Mouse (Mus musculus) liver, embryonic 16.5 days (tissue): ENCODE results near the gene Zfp451. TPM values are rescaled to one million over a fixed set of nuclear protein-coding genes. Genes with fewer than 3 reads are reported as not detected.
A peak's percentile ranks its signal among the peaks of the same experiment; 100 is the strongest.

Experiments used
- ATAC-seq: fragments of 200-750 bp; cut with Nextera tagmentation; 2 replicates; pipeline ENCODE4 v1.8.0; 2017; ENCODE audit warnings: low read depth, mild to moderate bottlenecking, moderate number of reproducible peaks, moderate library complexity
- H3K27ac ChIP-seq: fragments of 300-500 bp; sonication (generic); 2 replicates; pipeline ENCODE4 v1.5.1; 2014; ENCODE audit warnings: mild to moderate bottlenecking, low read length
- H3K27me3 ChIP-seq: fragments of 300-500 bp; sonication (generic); 2 replicates; pipeline ENCODE4 v1.6.1; 2014; ENCODE audit warnings: low read depth, low read length, mixed read lengths; ENCODE audit not compliant: control insufficient read depth, insufficient read depth
- H3K36me3 ChIP-seq: fragments of 300-500 bp; sonication (generic); 2 replicates; pipeline ENCODE4 v1.6.1; 2014; ENCODE audit warnings: mild to moderate bottlenecking; ENCODE audit not compliant: control insufficient read depth, insufficient read depth
- H3K4me1 ChIP-seq: fragments of 300-500 bp; sonication (generic); 2 replicates; pipeline ENCODE4 v1.6.1; 2014; ENCODE audit warnings: low read depth, low read length, mixed read lengths; ENCODE audit not compliant: control insufficient read depth
- H3K4me2 ChIP-seq: fragments of 300-500 bp; sonication (generic); 2 replicates; pipeline ENCODE4 v1.6.1; 2014; ENCODE audit warnings: low read depth, low read length, mixed read lengths
- H3K4me3 ChIP-seq: fragments of 300-500 bp; sonication (generic); 2 replicates; pipeline ENCODE4 v1.5.1; 2014; ENCODE audit warnings: low read depth, mild to moderate bottlenecking, low read length
- H3K9ac ChIP-seq: fragments of 300-500 bp; sonication (generic); 2 replicates; pipeline ENCODE4 v1.6.1; 2014; ENCODE audit warnings: low read depth, low read length
- H3K9me3 ChIP-seq: fragments of 300-500 bp; sonication (generic); replicated peaks from 2 replicates; pipeline ENCODE4 v1.6.1; 2016; ENCODE audit warnings: low read length; ENCODE audit not compliant: control insufficient read depth
- WGBS: fragments of 180-500 bp; shearing (Covaris S2); extraction: QIAGEN DNeasy Blood & Tissue Kit; methylation state at CpG from one replicate; pipeline ENCODE4 v1.1.7; 2014; ENCODE audit not compliant: insufficient replicate concordance; 5-methylcytosine and 5-hydroxymethylcytosine counted together
- polyA plus RNA-seq: library from polyadenylated mRNA; unstranded; fragments of >200 nt; fragmentation: Nextera tagmentation; extraction: Ambion mirVana; gene quantifications from 2 replicates; pipeline ENCODE4 v1.2.1, GENCODE M21; 2015

The Zfp451 gene
- polyA plus RNA-seq, 1 experiment from 2014 or later: 5.4 TPM

DNA sequence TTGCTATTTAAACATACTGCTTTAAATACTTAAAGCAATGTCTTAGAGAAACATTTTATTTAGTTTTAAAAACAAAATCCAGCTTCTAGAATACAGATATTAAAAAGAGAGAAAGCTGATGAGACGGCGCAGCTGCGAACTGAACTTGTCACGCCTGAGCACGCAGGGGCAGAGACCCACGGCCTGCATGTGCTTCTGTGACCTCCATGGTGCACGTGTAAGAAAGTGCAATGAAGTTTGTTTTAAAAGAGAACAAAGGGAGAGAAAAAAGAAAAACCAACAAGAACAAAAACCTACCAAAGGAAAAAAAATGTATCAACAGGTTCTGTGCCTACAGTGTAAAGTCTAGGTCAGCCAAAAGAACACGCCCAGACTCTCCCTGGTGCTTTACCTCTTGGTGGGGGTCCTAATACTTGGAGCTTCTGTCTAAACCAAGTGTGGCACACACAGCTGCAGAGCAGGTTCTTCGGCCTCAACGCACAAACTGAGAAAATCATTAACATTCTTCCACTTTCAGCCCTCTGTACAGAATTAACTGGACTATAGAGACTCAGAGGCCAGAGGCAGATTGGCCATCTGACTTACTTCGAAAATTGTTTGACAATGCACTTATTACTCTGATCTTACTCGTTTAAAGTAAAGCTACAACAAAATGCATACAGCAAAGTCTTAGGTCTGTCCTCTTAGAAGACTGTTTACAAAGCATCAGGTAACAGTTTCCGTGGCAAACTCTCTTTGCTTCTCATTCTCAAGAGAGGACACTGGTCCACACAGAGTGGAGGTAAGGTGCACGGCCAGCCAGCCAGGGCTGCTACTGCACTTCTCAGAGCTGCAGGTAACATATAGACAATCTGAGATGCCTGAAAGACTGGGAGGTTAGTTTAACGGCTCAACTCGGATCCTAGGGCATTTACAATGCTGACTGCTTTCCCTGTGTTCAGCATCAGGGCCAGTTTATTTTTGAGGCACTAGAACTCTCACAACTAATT, 47.6 kb downstream of the Zfp451 start:
- no peaks in the 10 kb centered on the region; the same call in 1 of the 2 replicates for H3K4me1 ChIP-seq
- no peak for ATAC-seq
- H3K4me3 ChIP-seq: no peak overlapping the region
- peaks cover 11% of the 10 kb centered on the region for H3K36me3 ChIP-seq
- no peak overlapping the region for H3K9ac ChIP-seq
- H3K9me3 ChIP-seq: no peaks in the 10 kb centered on the region
- no peak overlapping the region for H3K27ac ChIP-seq
- no peaks in the 10 kb centered on the region for H3K27me3 ChIP-seq
- no peak overlapping the region for H3K4me2 ChIP-seq
- WGBS: 81% methylated on average over 16 of the region's 16 CpGs

- no peaks in the 10 kb centered on the region for H3K27me3 ChIP-seq
- no peak overlapping the region for H3K9ac ChIP-seq
- 86% methylated on average over 11 of the region's 11 CpGs for WGBS
- ATAC-seq: no peak
- peaks cover 7% of the 10 kb centered on the region for H3K36me3 ChIP-seq
- no peaks in the 10 kb centered on the region for H3K9me3 ChIP-seq
- H3K4me2 ChIP-seq: no peak overlapping the region
- no peak overlapping the region for H3K27ac ChIP-seq
- no peak overlapping the region for H3K4me3 ChIP-seq
- no peaks in the 10 kb centered on the region; the same call in 1 of the 2 replicates for H3K4me1 ChIP-seq
Measured at GRCm38 (mm10) chr1:33765468-33766080, 48.8 kb downstream of the Zfp451 start.

- 66% methylated on average over 2 of the region's 2 CpGs for WGBS
- H3K4me2 ChIP-seq: no peak overlapping the region
Measured at GRCm38 (mm10) chr1:33763826-33764225, 50.6 kb downstream of the Zfp451 start.

GRCm38 (mm10) chr1:33758488-33758887, 55.9 kb downstream of the Zfp451 start:
- H3K9me3 ChIP-seq: no peaks in the 10 kb centered on the region
- WGBS: 33% methylated on average over 4 of the region's 4 CpGs
- H3K9ac ChIP-seq: no peak overlapping the region
- H3K27me3 ChIP-seq: no peaks in the 10 kb centered on the region
- peak overlapping the region; percentile 96 for H3K4me2 ChIP-seq
- peaks cover 39% of the 10 kb centered on the region for H3K4me1 ChIP-seq
- peak overlapping the region; percentile 85 for H3K27ac ChIP-seq
- no peak overlapping the region; the same call in 1 of the 2 replicates for H3K4me3 ChIP-seq
- no peak for ATAC-seq
- no peaks in the 10 kb centered on the region for H3K36me3 ChIP-seq

More at GRCm38 (mm10) chr1:33763826-33764225, 50.6 kb downstream of the Zfp451 start:
- ATAC-seq: no peak
- H3K27ac ChIP-seq: no peak overlapping the region
- no peak overlapping the region for H3K9ac ChIP-seq
- peaks cover under 1% of the 10 kb centered on the region for H3K4me1 ChIP-seq
- H3K9me3 ChIP-seq: no peaks in the 10 kb centered on the region
- no peaks in the 10 kb centered on the region for H3K36me3 ChIP-seq
- no peaks in the 10 kb centered on the region for H3K27me3 ChIP-seq
- H3K4me3 ChIP-seq: no peak overlapping the region

DNA sequence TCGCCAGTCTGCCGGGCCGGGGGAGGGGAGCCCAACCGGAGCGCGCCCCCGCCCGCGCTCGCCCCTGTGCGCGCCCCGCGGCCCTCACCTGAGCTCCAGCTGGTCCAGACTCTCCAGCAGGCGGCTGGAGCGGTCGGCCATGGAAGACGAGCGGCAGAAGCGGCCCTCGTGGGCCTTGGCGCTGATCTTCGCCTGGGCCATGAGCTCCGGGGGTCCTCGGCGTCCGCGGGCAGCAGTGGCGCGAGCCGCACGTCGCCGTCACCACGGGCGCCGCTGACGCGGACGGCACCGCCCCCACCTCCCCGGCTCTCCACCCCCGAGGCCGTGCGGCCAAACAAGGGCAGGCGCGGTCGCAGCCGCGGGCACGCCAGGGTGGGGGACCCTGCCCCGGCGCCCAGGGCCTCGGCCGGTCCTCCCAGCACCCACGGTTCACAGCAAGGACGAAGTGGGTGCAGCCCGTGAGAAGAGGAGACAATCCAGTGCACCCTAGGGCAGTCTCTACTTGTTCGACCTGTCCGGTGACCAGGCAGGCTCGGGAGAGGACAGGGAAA, 56.8 kb downstream of the Zfp451 start, which contains the start of gene Bag2:
Bag2 (minus strand) TSS at position 305 of the 551 bp plus-strand sequence.
- H3K4me1 ChIP-seq: peaks cover 39% of the 10 kb centered on the region
- no peaks in the 10 kb centered on the region for H3K27me3 ChIP-seq
- H3K9ac ChIP-seq: peak within 1 kb of the TSS; percentile 95
- peak within 1 kb of the TSS; percentile 96 for H3K4me2 ChIP-seq
- H3K9me3 ChIP-seq: no peaks in the 10 kb centered on the region
- H3K4me3 ChIP-seq: peak within 1 kb of the TSS; percentile 93
- ATAC-seq: peak; percentile 75
- 1% methylated on average over 56 of the region's 61 CpGs for WGBS
- peak within 1 kb of the TSS; percentile 85 for H3K27ac ChIP-seq
- H3K36me3 ChIP-seq: no peaks in the 10 kb centered on the region

GRCm38 (mm10) chr1:33757033-33757413, 57.4 kb downstream of the Zfp451 start:
- peak overlapping the region; percentile 85 for H3K27ac ChIP-seq
- H3K4me1 ChIP-seq: peaks cover 39% of the 10 kb centered on the region
- ATAC-seq: no peak

GRCm38 (mm10) chr1:33756258-33757032, 58.0 kb downstream of the Zfp451 start:
- peaks cover 39% of the 10 kb centered on the region for H3K4me1 ChIP-seq

More at GRCm38 (mm10) chr1:33757033-33757413, 57.4 kb downstream of the Zfp451 start:
- peak overlapping the region; percentile 93 for H3K4me3 ChIP-seq
- peak overlapping the region; percentile 95 for H3K9ac ChIP-seq
- H3K36me3 ChIP-seq: no peaks in the 10 kb centered on the region
- WGBS: under 1% methylated on average over 14 of the region's 14 CpGs
- H3K9me3 ChIP-seq: no peaks in the 10 kb centered on the region
- H3K4me2 ChIP-seq: peak overlapping the region; percentile 96
- no peaks in the 10 kb centered on the region for H3K27me3 ChIP-seq

GRCm38 (mm10) chr1:33755799-33756198, 58.6 kb downstream of the Zfp451 start:
- H3K4me3 ChIP-seq: peak overlapping the region; percentile 93
- peaks cover 39% of the 10 kb centered on the region for H3K4me1 ChIP-seq
- peak overlapping the region; percentile 95 for H3K9ac ChIP-seq
- H3K27ac ChIP-seq: peak overlapping the region; percentile 85
- H3K27me3 ChIP-seq: no peaks in the 10 kb centered on the region
- peak overlapping the region; percentile 96 for H3K4me2 ChIP-seq
- no peaks in the 10 kb centered on the region for H3K9me3 ChIP-seq
- peak; percentile 28; the same call in 1 of the 2 replicates for ATAC-seq
- no peaks in the 10 kb centered on the region; the same call in 1 of the 2 replicates for H3K36me3 ChIP-seq
- WGBS: 39% methylated on average over 7 of the region's 7 CpGs

More at GRCm38 (mm10) chr1:33756258-33757032, 58.0 kb downstream of the Zfp451 start:
- Histone ChIP-seq H3K4me2 (peak overlapping the region; percentile 96), H3K4me3 (peak overlapping the region; percentile 93), H3K9me3 (no peaks in the 10 kb centered on the region), H3K27ac (peak overlapping the region; percentile 85), H3K9ac (peak overlapping the region; percentile 95), H3K36me3 (no peaks in the 10 kb centered on the region), H3K27me3 (no peaks in the 10 kb centered on the region)
- ATAC-seq: no peak
- 10% methylated on average over 18 of the region's 18 CpGs for WGBS
